Mouse (Mus musculus): ENCODE results near the gene Mtmr4.

- no peak for TF ChIP-seq CTCF (conservative IDR thresholded peaks at IDR 0.05; ENCODE audit: low read length)
- TF ChIP-seq POU5F1 (IDR thresholded peaks at IDR 0.05; ENCODE audit: borderline replicate concordance, low read length), result no peak
Measured at GRCm38 (mm10) chr11:87616790-87617474, 25.0 kb downstream of the Mtmr4 start, which contains the start of gene Hsf5.

Measured in E14TG2a.4 (cell line).